Mouse (Mus musculus) olfactory bulb, adult 2 months (tissue): ENCODE data around the gene Selenbp1. TPM values are rescaled to one million over a fixed set of nuclear protein-coding genes. Genes with fewer than 3 reads are reported as not detected.
"Not testable (repeated sequence)": the region's sequence is repeated elsewhere in the genome, so short reads cannot be mapped to it uniquely, and the experiment has no call there.

ENCODE experiments used
- H3K27ac ChIP-seq: fragments of 200-500 bp; 2 replicates; pipeline ENCODE4 v1.5.1; 2012; ENCODE audit warnings: low read depth, low read length; ENCODE audit not compliant: insufficient read depth
- H3K4me1 ChIP-seq: fragments of 200-500 bp; 2 replicates; pipeline ENCODE4 v1.6.1; 2012; ENCODE audit warnings: low read length; ENCODE audit not compliant: control insufficient read depth, insufficient read depth
- H3K4me3 ChIP-seq: fragments of 200-500 bp; 2 replicates; pipeline ENCODE4 v1.5.1; 2012; ENCODE audit warnings: mild to moderate bottlenecking, low read depth, low read length, moderate library complexity; ENCODE audit not compliant: insufficient read depth
- CTCF ChIP-seq: fragments of 200-500 bp; IDR thresholded peaks from 2 replicates; pipeline ENCODE4 v1.5.1; 2012; ENCODE audit warnings: low read depth, mild to moderate bottlenecking, low read length, moderate library complexity; ENCODE audit not compliant: insufficient read depth
- POLR2A ChIP-seq: fragments of 200-500 bp; IDR thresholded peaks from 2 replicates; pipeline ENCODE4 v1.6.1; 2012; ENCODE audit warnings: mild to moderate bottlenecking, low read depth, low read length, moderate library complexity; ENCODE audit not compliant: insufficient read depth
- WGBS: fragments of 180-500 bp; shearing (Covaris S2); methylation state at CpG from one replicate; pipeline ENCODE4 v1.1.7; 2018; 5-methylcytosine and 5-hydroxymethylcytosine counted together
- polyA plus RNA-seq: library from polyadenylated mRNA; stranded (reverse); fragments of >200 nt; gene quantifications from 2 replicates; pipeline ENCODE4 v1.2.4, GENCODE M21; 2012; ENCODE audit warnings: low replicate concordance; ENCODE audit not compliant: missing spikeins, insufficient read depth, insufficient read length

Gene Selenbp1
- polyA plus RNA-seq, 1 experiment, result not detected

GRCm38 (mm10) chr3:94913801-94914200 is 19.1 kb upstream of the Selenbp1 start:
- WGBS, result 78% methylated on average over 5 of the region's 5 CpGs
- H3K4me3 ChIP-seq, result no peak overlapping the region
- no peak overlapping the region for H3K27ac ChIP-seq
- peaks cover 7% of the 10 kb centered on the region for H3K4me1 ChIP-seq
- no peak for TF ChIP-seq POLR2A

GRCm38 (mm10) chr3:94915903-94916741 is 16.7 kb upstream of the Selenbp1 start:
- Histone ChIP-seq H3K27ac (no peak overlapping the region), H3K4me3 (no peak overlapping the region), H3K4me1 (peaks cover 7% of the 10 kb centered on the region)
- TF ChIP-seq CTCF, result no peak
- no peak for TF ChIP-seq POLR2A
- WGBS, result 79% methylated on average over 7 of the region's 7 CpGs

GRCm38 (mm10) chr3:94917816-94918361 is 15.0 kb upstream of the Selenbp1 start:
- WGBS, result 34% methylated on average over 14 of the region's 14 CpGs
- no peak overlapping the region; the same call in 1 of the 2 replicates for H3K27ac ChIP-seq
- H3K4me3 ChIP-seq, result no peak overlapping the region
- H3K4me1 ChIP-seq, result peaks cover 14% of the 10 kb centered on the region
- TF ChIP-seq CTCF, result no peak
- TF ChIP-seq POLR2A, result no peak

GRCm38 (mm10) chr3:94918845-94919244 is 14.0 kb upstream of the Selenbp1 start:
- 81% methylated on average over 4 of the region's 4 CpGs for WGBS

GRCm38 (mm10) chr3:94921104-94921503 is 11.8 kb upstream of the Selenbp1 start:
- no peak for TF ChIP-seq POLR2A
- no peak for TF ChIP-seq CTCF
- peaks cover 14% of the 10 kb centered on the region for H3K4me1 ChIP-seq
- H3K27ac ChIP-seq, result no peak overlapping the region
- H3K4me3 ChIP-seq, result no peak overlapping the region
- 35% methylated on average over 3 of the region's 3 CpGs for WGBS

More at GRCm38 (mm10) chr3:94918845-94919244, 14.0 kb upstream of the Selenbp1 start:
- no peak for TF ChIP-seq CTCF
- TF ChIP-seq POLR2A, result no peak
- Histone ChIP-seq H3K4me1 (peaks cover 14% of the 10 kb centered on the region), H3K4me3 (no peak overlapping the region), H3K27ac (no peak overlapping the region)

GRCm38 (mm10) chr3:94922333-94922732 is 10.5 kb upstream of the Selenbp1 start:
- peaks cover 14% of the 10 kb centered on the region for H3K4me1 ChIP-seq
- 11% methylated on average over 3 of the region's 3 CpGs for WGBS
- H3K27ac ChIP-seq, result no peak overlapping the region
- no peak for TF ChIP-seq CTCF
- TF ChIP-seq POLR2A, result no peak
- no peak overlapping the region for H3K4me3 ChIP-seq

- Histone ChIP-seq H3K4me3 (no peak overlapping the region), H3K27ac (no peak overlapping the region), H3K4me1 (peaks cover 7% of the 10 kb centered on the region)
- 87% methylated on average over 8 of the region's 8 CpGs for WGBS
- no peak for TF ChIP-seq POLR2A
- TF ChIP-seq CTCF, result no peak
Observed at GRCm38 (mm10) chr3:94924688-94925087, 8.2 kb upstream of the Selenbp1 start.

- H3K4me3 ChIP-seq, H3K27ac ChIP-seq, H3K4me1 ChIP-seq: not testable (repeated sequence)
- 65% methylated on average over 4 of the region's 4 CpGs for WGBS
Observed at GRCm38 (mm10) chr3:94926301-94926736, 6.5 kb upstream of the Selenbp1 start.

GRCm38 (mm10) chr3:94928979-94929378 is 3.9 kb upstream of the Selenbp1 start:
- H3K4me3 ChIP-seq, H3K4me1 ChIP-seq, H3K27ac ChIP-seq: not testable (repeated sequence)
- WGBS, result 93% methylated on average over 4 of the region's 4 CpGs

- not testable (repeated sequence) for H3K27ac ChIP-seq, H3K4me3 ChIP-seq, H3K4me1 ChIP-seq
- 64% methylated on average over 7 of the region's 7 CpGs for WGBS
Observed at GRCm38 (mm10) chr3:94930386-94931266, 2.2 kb upstream of the Selenbp1 start.

GRCm38 (mm10) chr3:94931427-94932082 is 1.3 kb upstream of the Selenbp1 start:
- not testable (repeated sequence) for H3K4me3 ChIP-seq, H3K4me1 ChIP-seq, H3K27ac ChIP-seq
- WGBS, result 93% methylated on average over 10 of the region's 10 CpGs

- H3K4me1 ChIP-seq, H3K4me3 ChIP-seq, H3K27ac ChIP-seq: not testable (repeated sequence)
- WGBS, result 47% methylated on average over 2 of the region's 2 CpGs
Observed at GRCm38 (mm10) chr3:94932279-94932678, 577 bp upstream of the Selenbp1 start.
